Mouse (Mus musculus) gastrocnemius, adult 2 months (tissue): ENCODE measurements around the gene Oit1. TPM values are rescaled to one million over a fixed set of nuclear protein-coding genes. Genes with fewer than 3 reads are reported as not detected.

Experiments used
- DNase-seq: peaks from one replicate; pipeline ENCODE4 v3.0.0; 2022
- H3K27ac ChIP-seq: fragments of 200-600 bp; 2 replicates; pipeline ENCODE4 v1.8.1; 2022; ENCODE audit warnings: mild to moderate bottlenecking
- H3K4me3 ChIP-seq: fragments of 200-600 bp; 2 replicates; pipeline ENCODE4 v1.8.1; 2022; ENCODE audit warnings: mild to moderate bottlenecking, moderate library complexity
- CTCF ChIP-seq: fragments of 200-600 bp; IDR thresholded peaks from 2 replicates; pipeline ENCODE4 v1.8.1; 2022; ENCODE audit warnings: antibody characterized with exemption, mild to moderate bottlenecking, moderate library complexity
- intact Hi-C: fragments of 180-260 bp; cut with DNase I; formaldehyde crosslinking; loops from one replicate; pipeline ENCODE4 v1.15.1; 2025
- total RNA-seq, 2 experiments: library from RNA; stranded (reverse); gene quantifications; 2 replicates each; pipeline ENCODE4 v1.2.3; 2021

Gene Oit1
- total RNA-seq, 2 experiments from 2014 or later = not detected

- no peak for DNase-seq
- intact Hi-C loops = no loop called here
- TF ChIP-seq CTCF = no peak
- Histone ChIP-seq H3K4me3 (no peak overlapping the region), H3K27ac (no peak overlapping the region)
These were observed 11.4 kb downstream of the Oit1 start for GRCm38 (mm10) chr14:8367121-8367520.

- intact Hi-C loops = no loop called here
- DNase-seq = no peak
- Histone ChIP-seq H3K27ac (no peak overlapping the region), H3K4me3 (no peak overlapping the region)
- TF ChIP-seq CTCF = no peak
These were observed 12.7 kb downstream of the Oit1 start for GRCm38 (mm10) chr14:8365833-8366232.

- Histone ChIP-seq H3K4me3 (no peak overlapping the region), H3K27ac (no peak overlapping the region)
- no peak for TF ChIP-seq CTCF
- no peak for DNase-seq
- intact Hi-C loops = loop anchor here (5.0 kb wide), 1 partner anchor 105 kb away; no protein-coding TSS in a partner anchor
These were observed 21.7 kb downstream of the Oit1 start for GRCm38 (mm10) chr14:8356836-8357235.

- peak; percentile 69 for DNase-seq
These were observed 22.5 kb downstream of the Oit1 start for GRCm38 (mm10) chr14:8355999-8356501.

GRCm38 (mm10) chr14:8348927-8349326 is 29.6 kb downstream of the Oit1 start:
- DNase-seq = no peak
- intact Hi-C loops = loop anchor here (5.0 to 10.0 kb wide), 3 partner anchors 87 to 384 kb away; partner anchors contain the start of gene Rpp14
- TF ChIP-seq CTCF = no peak
- Histone ChIP-seq H3K27ac (no peak overlapping the region), H3K4me3 (no peak overlapping the region)

More at GRCm38 (mm10) chr14:8355999-8356501, 22.5 kb downstream of the Oit1 start:
- no peak; the same call in 1 of the 2 replicates for TF ChIP-seq CTCF
- no peak overlapping the region for H3K27ac ChIP-seq
- intact Hi-C loops = loop anchor here (5.0 kb wide), 1 partner anchor 106 kb away; no protein-coding TSS in a partner anchor
- no peak overlapping the region for H3K4me3 ChIP-seq

- intact Hi-C loops = loop anchor here (1.0 to 10.0 kb wide), 4 partner anchors 46 to 382 kb away; partner anchors contain the start of gene Rpp14
- H3K27ac ChIP-seq = no peak overlapping the region
- peak; percentile 99 for TF ChIP-seq CTCF
- H3K4me3 ChIP-seq = no peak overlapping the region
- peak; percentile 85 for DNase-seq
These were observed 32.1 kb downstream of the Oit1 start for GRCm38 (mm10) chr14:8346255-8346997.

GRCm38 (mm10) chr14:8345566-8345965 is 33.0 kb downstream of the Oit1 start:
- no peak overlapping the region for H3K27ac ChIP-seq
- intact Hi-C loops = loop anchor here (5.0 to 10.0 kb wide), 3 partner anchors 83 to 381 kb away; partner anchors contain the start of gene Rpp14
- no peak for DNase-seq

GRCm38 (mm10) chr14:8342509-8343106 is 35.9 kb downstream of the Oit1 start:
- intact Hi-C loops = loop anchor here (10.0 kb wide), 2 partner anchors 258 to 378 kb away; partner anchors contain the start of gene Rpp14
- DNase-seq = peak; percentile 67
- no peak overlapping the region for H3K27ac ChIP-seq
- no peak overlapping the region for H3K4me3 ChIP-seq
- TF ChIP-seq CTCF = peak; percentile 29; the same call in 1 of the 2 replicates

More at GRCm38 (mm10) chr14:8345566-8345965, 33.0 kb downstream of the Oit1 start:
- no peak overlapping the region for H3K4me3 ChIP-seq
- no peak for TF ChIP-seq CTCF

GRCm38 (mm10) chr14:8340226-8340625 is 38.3 kb downstream of the Oit1 start:
- no peak for TF ChIP-seq CTCF
- no peak for DNase-seq
- H3K27ac ChIP-seq = no peak overlapping the region
- no peak overlapping the region for H3K4me3 ChIP-seq
- intact Hi-C loops = loop anchor here (10.0 kb wide), 2 partner anchors 255 to 375 kb away; partner anchors contain the start of gene Rpp14

GRCm38 (mm10) chr14:8335947-8336346 is 42.6 kb downstream of the Oit1 start:
- peak; percentile 65 for DNase-seq
- intact Hi-C loops = no loop called here
- Histone ChIP-seq H3K27ac (no peak overlapping the region), H3K4me3 (no peak overlapping the region)
- TF ChIP-seq CTCF = no peak

- Histone ChIP-seq H3K27ac (no peak overlapping the region), H3K4me3 (no peak overlapping the region)
- intact Hi-C loops = no loop called here
- DNase-seq = no peak
- TF ChIP-seq CTCF = no peak
These were observed 44.0 kb downstream of the Oit1 start for GRCm38 (mm10) chr14:8334511-8334910.

GRCm38 (mm10) chr14:8332314-8333252 is 46.0 kb downstream of the Oit1 start:
- intact Hi-C loops = no loop called here
- no peak for TF ChIP-seq CTCF
- H3K27ac ChIP-seq = no peak overlapping the region
- no peak for DNase-seq
- no peak overlapping the region for H3K4me3 ChIP-seq
